In genomic region chr8:26364637-26365036, GRCm38 (mm10) we compare ENCODE assay signal across 29 mouse cellular contexts.
DNase-seq lines count a peak whose midpoint lies in the region; ATAC-seq lines count a peak whose summit lies in the region.
"Had no signal": no experiment of that assay in that cellular context is flagged by ENCODE, and none has a peak within 500 bp of the region (broad histone marks: within the 10 kb centered on the region; RNA-seq: fewer than 3 reads in every experiment).

No protein-coding gene starts in this region.

- H3K27ac ChIP-seq in kidney, embryonic 14.5 days (ENCODE audit: low read depth, low read length) = no peak overlapping the region
- H3K27ac ChIP-seq: embryonic facial prominence, embryonic 12.5 days; heart, embryonic 13.5 days; hindbrain, embryonic 10.5 days; left cerebral cortex, adult 2 months; limb, embryonic 15.5 days; liver, embryonic 13.5 days; midbrain, embryonic 13.5 days; neural tube, embryonic 13.5 days had no signal

- H3K36me3 ChIP-seq in kidney, embryonic 14.5 days (ENCODE audit: control insufficient read depth, insufficient read depth, low read length) = no peaks in the 10 kb centered on the region
- H3K36me3 ChIP-seq: embryonic facial prominence, embryonic 12.5 days; heart, embryonic 13.5 days; hindbrain, embryonic 10.5 days; limb, embryonic 15.5 days; liver, embryonic 13.5 days; midbrain, embryonic 13.5 days; neural tube, embryonic 13.5 days had no signal

- H3K9me3 ChIP-seq in kidney, embryonic 14.5 days (ENCODE audit: control insufficient read depth, low read length) = no peaks in the 10 kb centered on the region
- H3K9me3 ChIP-seq: embryonic facial prominence, embryonic 12.5 days; heart, embryonic 13.5 days; hindbrain, embryonic 10.5 days; limb, embryonic 15.5 days; liver, embryonic 13.5 days; megakaryocyte, embryonic 14.5 days; midbrain, embryonic 13.5 days; neural tube, embryonic 13.5 days had no signal

- peak; percentile 69 for DNase-seq in embryo, embryonic 10 days (ENCODE audit: low spot score)
- DNase-seq in embryo, embryonic 9.5 days (ENCODE audit: extremely low spot score) = no peak
- no peak for DNase-seq in kidney, adult 11 months
- peak; percentile 35 for DNase-seq in embryo, embryonic 11 days
- DNase-seq in mesoderm, embryonic 11.5 days (ENCODE audit: low read depth, low spot score) = peak; percentile 78
- no peak for DNase-seq in thymus, adult 18-20 months
- DNase-seq: adrenal gland, postnatal 10 days; cerebellum, adult 11-12 months; cerebellum, adult 9-11 months; gastrocnemius, postnatal 25 days; heart, adult 18-20 months; heart, postnatal 10 days; liver, embryonic 13.5 days; lung, adult 18-20 months; lung, postnatal 4 days; right cerebral cortex, postnatal 14 days had no signal

- H3K27me3 ChIP-seq in kidney, embryonic 14.5 days (ENCODE audit: control insufficient read depth, insufficient read depth, low read length) = no peaks in the 10 kb centered on the region
- H3K27me3 ChIP-seq: CH12.LX; embryonic facial prominence, embryonic 12.5 days; heart, embryonic 13.5 days; limb, embryonic 15.5 days; liver, embryonic 13.5 days; megakaryocyte, embryonic 14.5 days; midbrain, embryonic 13.5 days had no signal

- no peak overlapping the region for H3K9ac ChIP-seq in kidney, embryonic 14.5 days (ENCODE audit: low read depth, low read length)
- H3K9ac ChIP-seq: embryonic facial prominence, embryonic 12.5 days; heart, embryonic 13.5 days; limb, embryonic 15.5 days; liver, embryonic 13.5 days; midbrain, embryonic 13.5 days; neural tube, embryonic 13.5 days had no signal

- no peak overlapping the region for H3K4me3 ChIP-seq in kidney, embryonic 14.5 days (ENCODE audit: low read length)
- H3K4me3 ChIP-seq: embryonic facial prominence, embryonic 12.5 days; heart, embryonic 13.5 days; hindbrain, embryonic 10.5 days; left cerebral cortex, adult 2 months; limb, embryonic 15.5 days; liver, embryonic 13.5 days; megakaryocyte, embryonic 14.5 days; midbrain, embryonic 13.5 days; neural tube, embryonic 13.5 days had no signal

- H3K4me1 ChIP-seq in kidney, embryonic 14.5 days (ENCODE audit: control insufficient read depth, insufficient read depth, low read length) = no peaks in the 10 kb centered on the region
- H3K4me1 ChIP-seq: embryonic facial prominence, embryonic 12.5 days; heart, embryonic 13.5 days; hindbrain, embryonic 10.5 days; liver, embryonic 13.5 days; megakaryocyte, embryonic 14.5 days; midbrain, embryonic 13.5 days; neural tube, embryonic 13.5 days had no signal

- ATAC-seq in kidney, embryonic 14.5 days (ENCODE audit: low FRiP score, low TSS enrichment) = peak; percentile 66
- ATAC-seq: forebrain, embryonic 14.5 days; hindbrain, embryonic 16.5 days; intestine, postnatal 0 days; midbrain, embryonic 13.5 days had no signal

- 23% methylated on average over 4 of the region's 4 CpGs for WGBS in kidney, embryonic 14.5 days

- no peak overlapping the region for H3K4me2 ChIP-seq in kidney, embryonic 14.5 days (replicated peaks; ENCODE audit: low read depth, low read length)
- H3K4me2 ChIP-seq: embryonic facial prominence, embryonic 12.5 days; heart, embryonic 13.5 days; limb, embryonic 15.5 days; liver, embryonic 13.5 days; midbrain, embryonic 13.5 days; neural tube, embryonic 13.5 days had no signal

Comparison
In these comparisons a context has a peak if more than half of its experiments do, and no peak if none do; other contexts are left out.
1. DNase-seq: peak in embryo, embryonic 10 days (single experiment), embryo, embryonic 11 days (single experiment) and mesoderm, embryonic 11.5 days (single experiment); none in embryo, embryonic 9.5 days (single experiment), kidney, adult 11 months (single experiment) and thymus, adult 18-20 months (0 of 2).